Mouse (Mus musculus) limb, embryonic 12.5 days (tissue): ENCODE measurements at regions not wholly inside any gene's neighbourhood (a gene's known extent, or its start where the extent isn't known, plus 50 kb on each side); places are given as distances from the start of the nearest gene placed in this dataset.

Experiments
- ATAC-seq: fragments of 200-750 bp; cut with Nextera tagmentation; 2 replicates; pipeline ENCODE4 v1.8.0; 2017; ENCODE audit warnings: low read depth, moderate TSS enrichment; ENCODE audit not compliant: insufficient number of reproducible peaks, insufficient read depth, low FRiP score, low TSS enrichment
- H3K27ac ChIP-seq: fragments of 300-500 bp; sonication (generic); 2 replicates; pipeline ENCODE4 v1.5.1; 2016; ENCODE audit warnings: mild to moderate bottlenecking, moderate library complexity
- H3K27me3 ChIP-seq: fragments of 300-500 bp; sonication (generic); 2 replicates; pipeline ENCODE4 v1.6.1; 2016; ENCODE audit warnings: mild to moderate bottlenecking, moderate library complexity
- H3K36me3 ChIP-seq: fragments of 300-500 bp; sonication (generic); 2 replicates; pipeline ENCODE4 v1.6.1; 2016; ENCODE audit warnings: mild to moderate bottlenecking, moderate library complexity
- H3K4me1 ChIP-seq: fragments of 300-500 bp; sonication (generic); replicated peaks from 2 replicates; pipeline ENCODE4 v1.6.1; 2016
- H3K4me2 ChIP-seq: fragments of 300-500 bp; sonication (generic); 2 replicates; pipeline ENCODE4 v1.6.1; 2016; ENCODE audit warnings: mild to moderate bottlenecking, moderate library complexity
- H3K4me3 ChIP-seq: fragments of 300-500 bp; sonication (generic); replicated peaks from 2 replicates; pipeline ENCODE4 v1.5.1; 2016; ENCODE audit warnings: mild to moderate bottlenecking
- H3K9ac ChIP-seq: fragments of 300-500 bp; sonication (generic); replicated peaks from 2 replicates; pipeline ENCODE4 v1.6.1; 2016; ENCODE audit warnings: mild to moderate bottlenecking, moderate library complexity
- H3K9me3 ChIP-seq: fragments of 300-500 bp; sonication (generic); 2 replicates; pipeline ENCODE4 v1.6.1; 2016; ENCODE audit warnings: mild to moderate bottlenecking, moderate library complexity
- WGBS: fragments of 180-500 bp; shearing (Covaris S2); methylation state at CpG from one replicate; pipeline ENCODE4 v1.1.7; 2016; 5-methylcytosine and 5-hydroxymethylcytosine counted together

GRCm38 (mm10) chr16:64391440-64392197, 210.6 kb downstream of the Csnka2ip start:
- 75% methylated on average over 8 of the region's 8 CpGs for WGBS
- H3K36me3 ChIP-seq: no peaks in the 10 kb centered on the region
- H3K27me3 ChIP-seq: no peaks in the 10 kb centered on the region
- no peak overlapping the region for H3K4me2 ChIP-seq
- H3K27ac ChIP-seq: no peak overlapping the region
- no peak overlapping the region for H3K4me3 ChIP-seq
- ATAC-seq: no peak
- H3K9ac ChIP-seq: no peak overlapping the region
- H3K9me3 ChIP-seq: no peaks in the 10 kb centered on the region
- H3K4me1 ChIP-seq: no peaks in the 10 kb centered on the region

GRCm38 (mm10) chr16:64368608-64369399, 233.4 kb downstream of the Csnka2ip start:
- H3K4me1 ChIP-seq: no peaks in the 10 kb centered on the region
- no peak for ATAC-seq
- H3K4me2 ChIP-seq: no peak overlapping the region
- no peaks in the 10 kb centered on the region for H3K9me3 ChIP-seq
- WGBS: 71% methylated on average over 13 of the region's 13 CpGs
- no peak overlapping the region for H3K9ac ChIP-seq
- no peak overlapping the region for H3K27ac ChIP-seq
- no peaks in the 10 kb centered on the region for H3K27me3 ChIP-seq
- H3K4me3 ChIP-seq: no peak overlapping the region
- no peaks in the 10 kb centered on the region for H3K36me3 ChIP-seq

DNA sequence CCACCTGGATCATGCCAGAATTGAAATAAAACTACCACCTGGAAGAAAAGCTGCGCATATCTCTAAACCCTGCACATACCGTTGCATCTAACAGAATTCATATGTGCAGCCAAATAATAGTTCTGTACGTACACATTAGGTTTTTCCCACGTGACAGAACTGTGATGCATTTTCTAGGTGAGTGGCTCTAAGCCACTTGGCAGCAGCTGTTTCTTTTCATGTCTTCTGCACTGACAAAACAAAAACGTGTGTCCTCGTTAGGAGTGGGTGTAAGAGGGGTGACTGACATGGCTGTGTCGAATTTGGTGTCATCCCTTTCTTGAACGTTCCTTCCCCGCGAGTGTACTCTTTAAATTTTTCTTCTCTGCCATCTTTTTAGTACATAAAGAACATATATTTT, 254.3 kb downstream of the Csnka2ip start:
- Histone ChIP-seq H3K4me1 (no peaks in the 10 kb centered on the region), H3K27ac (no peak overlapping the region), H3K27me3 (no peaks in the 10 kb centered on the region), H3K36me3 (no peaks in the 10 kb centered on the region), H3K4me3 (no peak overlapping the region), H3K9me3 (no peaks in the 10 kb centered on the region), H3K9ac (no peak overlapping the region), H3K4me2 (no peak overlapping the region)
- 49% methylated on average over 10 of the region's 10 CpGs for WGBS
- ATAC-seq: no peak

DNA sequence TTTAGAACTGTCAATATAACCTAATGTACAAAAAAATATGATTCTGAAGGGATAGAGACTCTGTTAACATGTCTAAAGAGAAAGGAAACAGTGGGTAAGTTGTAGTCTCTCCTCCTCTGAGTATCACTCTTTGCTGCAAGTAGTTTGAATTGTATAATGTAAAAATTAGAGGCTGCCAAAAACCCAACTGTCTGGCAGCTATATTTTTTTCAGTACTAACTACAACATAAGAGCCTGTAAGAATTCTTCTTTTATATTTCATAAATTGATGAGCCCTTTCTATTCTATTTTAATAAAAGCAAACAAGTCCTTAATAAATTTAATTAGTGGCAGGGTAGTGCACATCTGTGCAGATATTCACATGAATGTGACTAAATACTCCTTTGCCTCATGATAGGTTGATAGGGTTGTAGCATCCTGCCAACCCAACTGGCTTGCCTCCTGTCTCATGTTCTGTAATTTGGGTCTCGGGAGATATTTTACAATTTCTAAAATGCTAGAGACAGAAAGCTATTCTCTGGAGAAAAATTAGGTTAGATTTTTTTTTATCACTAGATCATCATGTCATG, 269.2 kb downstream of the Csnka2ip start:
- no peaks in the 10 kb centered on the region for H3K9me3 ChIP-seq
- H3K36me3 ChIP-seq: no peaks in the 10 kb centered on the region
- no peak overlapping the region for H3K4me2 ChIP-seq
- no peak for ATAC-seq
- no peaks in the 10 kb centered on the region for H3K27me3 ChIP-seq
- no peak overlapping the region for H3K27ac ChIP-seq
- no peak overlapping the region for H3K9ac ChIP-seq
- no peaks in the 10 kb centered on the region for H3K4me1 ChIP-seq
- 93% methylated on average over 1 of the region's 1 CpGs for WGBS
- H3K4me3 ChIP-seq: no peak overlapping the region

DNA sequence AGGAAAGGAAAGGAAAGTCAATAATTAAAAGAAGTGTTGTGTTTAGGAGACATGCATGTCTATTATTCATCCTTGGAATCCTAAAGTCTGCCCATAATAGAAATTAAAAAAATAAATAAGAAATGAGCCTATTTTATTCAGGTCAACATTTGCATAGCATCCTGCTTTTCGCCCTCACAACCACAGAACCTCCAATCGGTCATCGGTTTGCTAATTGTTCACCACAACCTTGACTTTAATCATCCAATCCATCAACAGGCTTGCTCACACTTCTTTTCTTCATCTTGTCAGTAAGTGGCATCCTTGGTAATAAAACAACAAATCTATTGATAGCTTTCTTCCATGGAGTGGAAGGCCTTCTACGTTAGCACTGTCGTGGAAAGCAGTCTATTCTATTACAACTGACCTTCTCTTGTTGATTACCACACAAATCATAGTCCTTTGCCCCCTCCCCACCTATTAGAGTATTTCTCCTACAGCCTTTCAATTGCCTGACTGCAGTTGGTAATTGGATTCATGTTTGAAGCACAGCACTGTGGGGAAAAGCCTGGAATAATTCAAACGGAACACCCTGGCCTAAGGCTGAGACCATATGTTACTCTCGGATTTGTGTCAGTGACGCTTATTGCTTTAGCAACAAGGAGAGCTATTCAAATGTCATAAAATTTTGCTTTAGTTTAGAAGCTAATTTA, 269.9 kb downstream of the Csnka2ip start:
- H3K36me3 ChIP-seq: no peaks in the 10 kb centered on the region
- H3K4me1 ChIP-seq: no peaks in the 10 kb centered on the region
- no peak for ATAC-seq
- H3K9ac ChIP-seq: no peak overlapping the region
- 42% methylated on average over 8 of the region's 8 CpGs for WGBS
- no peak overlapping the region for H3K4me2 ChIP-seq
- H3K27me3 ChIP-seq: no peaks in the 10 kb centered on the region
- H3K27ac ChIP-seq: no peak overlapping the region
- H3K4me3 ChIP-seq: no peak overlapping the region
- no peaks in the 10 kb centered on the region for H3K9me3 ChIP-seq

DNA sequence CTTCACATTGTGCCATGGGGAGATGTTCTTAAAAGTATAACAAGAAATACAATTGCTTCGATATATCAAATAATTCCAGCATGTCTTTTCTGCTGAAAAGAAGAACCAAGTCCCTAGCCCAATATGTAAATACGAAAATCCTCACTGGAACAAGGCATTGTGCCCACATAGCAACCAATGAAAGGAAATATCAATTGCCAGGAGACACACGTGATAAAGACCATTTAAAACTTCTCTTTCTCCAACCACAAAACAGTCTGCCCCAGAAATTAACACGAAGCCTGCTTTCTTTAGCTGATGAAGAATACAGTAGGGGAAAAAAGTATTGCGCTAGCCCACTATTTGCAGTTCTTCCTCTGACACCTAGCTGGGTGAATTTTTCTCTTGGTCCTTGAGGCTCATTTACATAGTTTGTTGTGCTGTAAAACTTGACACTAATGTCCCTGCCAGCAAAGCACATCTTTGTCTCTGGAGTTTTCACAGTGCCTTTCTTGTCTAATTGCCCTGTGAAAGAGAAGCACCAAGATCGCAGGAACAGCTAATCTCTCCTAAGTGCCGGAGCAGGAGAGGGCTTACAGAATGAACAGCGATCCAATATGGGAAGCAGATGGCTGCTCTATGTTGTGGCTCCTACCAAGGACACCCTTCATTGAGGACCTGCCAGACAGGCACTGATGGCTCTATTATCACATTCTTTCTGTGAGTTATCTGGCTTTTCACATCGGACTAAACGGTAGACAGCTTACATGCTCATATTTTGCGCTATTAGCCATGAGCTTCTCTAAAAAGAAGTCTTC, 272.7 kb downstream of the Csnka2ip start:
- WGBS: 72% methylated on average over 11 of the region's 11 CpGs

DNA sequence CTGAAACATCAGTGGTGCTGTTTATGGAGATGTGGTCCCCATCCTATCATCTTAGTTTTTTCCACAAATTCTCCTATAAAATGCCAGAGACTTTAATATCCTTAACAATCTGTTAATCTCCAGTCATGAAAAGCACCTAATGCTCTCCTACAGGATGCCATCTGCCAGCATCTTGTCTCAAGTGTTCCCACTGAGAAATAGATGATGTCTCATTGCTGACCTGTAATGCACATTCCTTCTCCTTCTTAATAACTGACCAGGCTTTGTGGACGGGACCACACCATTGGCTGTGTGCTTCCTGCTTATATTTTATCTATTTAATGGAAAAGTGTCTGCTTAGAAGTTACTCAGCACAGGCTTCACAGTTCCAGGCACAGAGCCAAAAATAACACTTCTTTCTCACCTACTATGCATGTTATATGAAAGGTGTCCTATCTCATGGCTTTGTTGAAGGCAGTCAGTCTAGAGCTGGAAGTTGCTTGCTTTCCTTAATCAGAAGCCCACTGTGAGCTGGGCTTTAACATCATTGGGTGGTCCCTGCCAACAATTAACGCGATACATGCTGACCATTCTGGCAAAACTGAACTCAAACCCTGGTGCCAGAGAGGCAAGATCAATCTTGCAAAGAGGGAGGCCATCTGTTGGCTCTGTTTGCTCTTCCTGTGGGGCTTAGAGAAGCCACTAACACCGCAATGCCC, 283.3 kb downstream of the Csnka2ip start:
- Histone ChIP-seq H3K9me3 (no peaks in the 10 kb centered on the region), H3K27ac (no peak overlapping the region), H3K9ac (no peak overlapping the region), H3K36me3 (no peaks in the 10 kb centered on the region), H3K4me1 (no peaks in the 10 kb centered on the region), H3K27me3 (no peaks in the 10 kb centered on the region), H3K4me2 (no peak overlapping the region), H3K4me3 (no peak overlapping the region)
- no peak for ATAC-seq
- WGBS: 83% methylated on average over 4 of the region's 4 CpGs

More for the DNA sequence above, 272.7 kb downstream of the Csnka2ip start:
- H3K36me3 ChIP-seq: no peaks in the 10 kb centered on the region
- H3K9me3 ChIP-seq: no peaks in the 10 kb centered on the region
- no peaks in the 10 kb centered on the region for H3K4me1 ChIP-seq
- no peaks in the 10 kb centered on the region for H3K27me3 ChIP-seq
- H3K4me3 ChIP-seq: no peak overlapping the region
- H3K9ac ChIP-seq: no peak overlapping the region
- H3K4me2 ChIP-seq: no peak overlapping the region
- no peak for ATAC-seq
- H3K27ac ChIP-seq: no peak overlapping the region

DNA sequence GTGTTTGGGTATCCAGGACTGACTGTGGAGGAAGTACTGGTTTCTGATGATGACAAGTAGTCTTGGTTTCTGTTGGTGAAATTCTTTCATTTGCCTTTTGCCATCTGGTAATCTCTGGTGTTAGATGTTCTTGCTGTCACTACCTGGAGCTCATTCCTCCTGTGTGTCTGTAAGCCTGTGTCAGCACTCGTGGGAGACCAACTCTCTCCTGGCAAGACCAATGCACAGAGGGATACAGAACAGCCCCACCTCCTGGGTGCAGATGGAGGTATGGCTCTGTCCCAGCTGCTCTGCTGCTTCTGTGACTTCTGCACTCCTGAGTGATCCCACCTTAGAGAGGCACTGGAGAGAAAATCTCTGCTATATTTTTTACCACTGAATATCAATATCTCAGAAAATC, 285.4 kb downstream of the Csnka2ip start:
- H3K9ac ChIP-seq: no peak overlapping the region
- H3K27ac ChIP-seq: no peak overlapping the region
- H3K4me3 ChIP-seq: no peak overlapping the region
- H3K27me3 ChIP-seq: no peaks in the 10 kb centered on the region
- ATAC-seq: no peak
- no peaks in the 10 kb centered on the region for H3K4me1 ChIP-seq
- H3K9me3 ChIP-seq: no peaks in the 10 kb centered on the region
- 71% methylated on average over 1 of the region's 1 CpGs for WGBS
- no peaks in the 10 kb centered on the region for H3K36me3 ChIP-seq
- no peak overlapping the region for H3K4me2 ChIP-seq

- Histone ChIP-seq H3K36me3 (no peaks in the 10 kb centered on the region), H3K27me3 (no peaks in the 10 kb centered on the region), H3K4me3 (no peak overlapping the region), H3K27ac (no peak overlapping the region), H3K4me1 (no peaks in the 10 kb centered on the region), H3K4me2 (no peak overlapping the region), H3K9me3 (no peaks in the 10 kb centered on the region), H3K9ac (no peak overlapping the region)
- ATAC-seq: no peak
- 89% methylated on average over 3 of the region's 3 CpGs for WGBS
Observed at GRCm38 (mm10) chr16:64293507-64293906, 308.7 kb downstream of the Csnka2ip start.

DNA sequence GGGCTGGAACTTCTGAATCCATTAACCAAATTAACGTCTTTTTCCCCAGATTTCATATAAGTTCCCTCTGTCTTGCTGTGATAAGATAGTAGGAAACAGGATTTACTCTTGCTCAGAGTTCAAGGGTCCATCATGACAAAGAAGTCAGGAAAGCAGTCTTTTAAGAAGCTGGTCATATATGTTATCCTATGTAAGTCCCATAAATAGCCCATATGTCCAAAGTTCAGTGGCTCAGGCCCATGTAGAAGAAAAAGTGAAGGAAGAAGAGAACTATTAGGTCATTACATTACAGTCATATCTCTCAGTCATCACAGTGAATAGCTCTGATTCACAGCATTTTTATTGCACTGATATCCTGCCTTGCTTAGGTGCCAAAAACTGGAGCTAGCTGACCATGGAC, 316.9 kb downstream of the Csnka2ip start:
- no peak overlapping the region for H3K4me2 ChIP-seq
- H3K9me3 ChIP-seq: no peaks in the 10 kb centered on the region
- no peak overlapping the region for H3K9ac ChIP-seq
- H3K4me1 ChIP-seq: no peaks in the 10 kb centered on the region
- ATAC-seq: no peak
- H3K4me3 ChIP-seq: no peak overlapping the region
- 80% methylated on average over 1 of the region's 1 CpGs for WGBS
- no peaks in the 10 kb centered on the region for H3K27me3 ChIP-seq
- no peak overlapping the region for H3K27ac ChIP-seq
- no peaks in the 10 kb centered on the region for H3K36me3 ChIP-seq
